Mouse (Mus musculus): ENCODE results near the gene Reg1. TPM values are rescaled to one million over a fixed set of nuclear protein-coding genes. Genes with fewer than 3 reads are reported as not detected.
"Not testable (repeated sequence)": the region's sequence is repeated elsewhere in the genome, so short reads cannot be mapped to it uniquely, and the experiment has no call there.

Gene Reg1
- total RNA-seq (2015) = not detected in 2 replicates
- total RNA-seq (2017) = not detected in 2 replicates

GRCm38 (mm10) chr6:78422411-78422810 is at the start of gene Reg1:
Gene Reg1, plus strand, starts transcription at chr6:78422711.
- ATAC-seq (replicated peaks; ENCODE audit: poor library complexity) = not testable (repeated sequence)

DNA sequence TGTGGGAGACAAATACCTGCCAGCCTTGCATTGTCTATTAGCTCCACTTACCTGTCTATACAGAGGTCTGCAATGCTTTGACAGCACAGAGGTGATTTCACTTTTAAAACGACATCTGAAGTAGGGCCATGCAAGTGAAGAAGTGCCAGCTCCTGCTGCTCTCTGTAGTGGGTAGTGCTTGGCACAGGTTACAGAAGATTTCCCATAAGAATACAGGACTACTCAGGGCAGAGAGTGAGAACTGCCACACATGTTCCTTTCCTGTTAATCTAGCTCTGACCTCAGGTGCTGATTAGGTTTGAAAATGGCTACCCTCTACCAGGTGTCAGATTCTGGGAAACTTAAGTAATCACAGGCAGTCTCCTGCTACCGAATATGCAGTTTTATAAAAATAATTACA is 43.7 kb upstream of the Reg1 start, which contains the start of gene Reg3d:
TSS of gene Reg3d (minus strand) at position 101 of the 400 bp plus-strand sequence.
- ATAC-seq (replicated peaks; ENCODE audit: poor library complexity) = no peak

GRCm38 (mm10) chr6:78380409-78380808 is 42.1 kb upstream of the Reg1 start, which contains the start of gene Reg3a:
Gene Reg3a, plus strand, starts transcription at chr6:78380709.
- ATAC-seq (replicated peaks; ENCODE audit: poor library complexity) = no peak

GRCm38 (mm10) chr6:78385609-78386008 is 36.9 kb upstream of the Reg1 start:
- ATAC-seq (replicated peaks; ENCODE audit: poor library complexity) = no peak

DNA sequence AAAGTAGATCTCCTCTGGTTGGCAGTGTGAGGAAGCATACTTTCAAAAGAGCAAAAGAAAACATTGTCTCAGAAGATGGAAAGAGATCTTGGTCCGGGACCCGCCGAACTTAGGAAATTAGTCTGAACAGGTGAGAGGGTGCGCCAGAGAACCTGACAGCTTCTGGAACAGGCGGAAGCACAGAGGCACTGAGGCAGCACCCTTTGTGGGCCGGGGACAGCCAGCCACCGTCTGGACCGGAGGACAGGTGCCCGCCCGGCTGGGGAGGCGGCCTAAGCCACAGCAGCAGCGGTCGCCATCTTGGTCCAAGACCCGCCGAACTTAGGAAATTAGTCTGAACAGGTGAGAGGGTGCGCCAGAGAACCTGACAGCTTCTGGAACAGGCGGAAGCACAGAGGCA is 27.2 kb upstream of the Reg1 start, which contains the start of gene Reg2:
TSS of gene Reg2 (plus strand) at position 301 of the 400 bp plus-strand sequence.
- not testable (repeated sequence) for ATAC-seq (replicated peaks; ENCODE audit: poor library complexity)

GRCm38 (mm10) chr6:78425497-78425896 is 3.0 kb downstream of the Reg1 start:
- ATAC-seq (replicated peaks; ENCODE audit: poor library complexity) = no peak

DNA sequence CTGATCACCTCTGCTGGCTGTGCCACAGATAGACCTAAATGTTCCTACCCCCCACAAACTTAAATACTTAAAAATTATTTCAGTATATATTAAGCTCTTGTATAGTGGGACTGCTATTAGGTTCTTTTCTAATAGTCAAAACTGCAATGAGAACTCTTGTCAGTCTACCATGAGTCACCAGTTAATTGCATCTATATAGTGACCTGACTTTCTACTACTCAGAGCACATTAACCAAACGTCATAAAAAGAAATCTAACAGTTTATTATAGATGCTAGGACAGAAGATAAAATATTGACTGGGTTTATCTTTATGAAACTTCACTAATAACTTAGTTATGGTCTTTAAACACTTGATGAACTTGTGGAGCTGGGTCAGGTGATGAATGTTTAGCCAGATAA is 24.7 kb downstream of the Reg1 start:
- ATAC-seq (replicated peaks; ENCODE audit: poor library complexity) = no peak

DNA sequence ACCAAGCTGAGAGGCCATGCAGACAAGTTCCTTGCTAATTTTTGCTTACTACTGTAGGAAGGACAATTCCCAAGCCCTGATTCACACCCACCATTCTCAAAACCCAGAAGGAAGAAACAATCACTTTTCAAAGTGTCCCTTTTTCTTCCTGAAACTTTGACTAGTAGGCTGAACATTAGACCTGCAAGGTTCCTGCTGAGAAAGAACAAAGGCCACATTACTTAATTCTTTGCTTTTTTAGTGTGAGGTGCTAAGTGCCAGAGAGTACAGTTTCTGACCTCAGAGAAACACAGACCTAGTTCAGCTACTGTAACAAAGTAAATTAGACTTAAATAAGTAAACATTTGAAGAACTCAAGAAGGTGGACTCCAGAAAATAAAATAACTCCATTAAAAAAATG is 25.9 kb downstream of the Reg1 start:
- ATAC-seq (replicated peaks; ENCODE audit: poor library complexity) = no peak

GRCm38 (mm10) chr6:78452804-78453203 is 30.3 kb downstream of the Reg1 start:
- ATAC-seq (replicated peaks; ENCODE audit: poor library complexity) = no peak

DNA sequence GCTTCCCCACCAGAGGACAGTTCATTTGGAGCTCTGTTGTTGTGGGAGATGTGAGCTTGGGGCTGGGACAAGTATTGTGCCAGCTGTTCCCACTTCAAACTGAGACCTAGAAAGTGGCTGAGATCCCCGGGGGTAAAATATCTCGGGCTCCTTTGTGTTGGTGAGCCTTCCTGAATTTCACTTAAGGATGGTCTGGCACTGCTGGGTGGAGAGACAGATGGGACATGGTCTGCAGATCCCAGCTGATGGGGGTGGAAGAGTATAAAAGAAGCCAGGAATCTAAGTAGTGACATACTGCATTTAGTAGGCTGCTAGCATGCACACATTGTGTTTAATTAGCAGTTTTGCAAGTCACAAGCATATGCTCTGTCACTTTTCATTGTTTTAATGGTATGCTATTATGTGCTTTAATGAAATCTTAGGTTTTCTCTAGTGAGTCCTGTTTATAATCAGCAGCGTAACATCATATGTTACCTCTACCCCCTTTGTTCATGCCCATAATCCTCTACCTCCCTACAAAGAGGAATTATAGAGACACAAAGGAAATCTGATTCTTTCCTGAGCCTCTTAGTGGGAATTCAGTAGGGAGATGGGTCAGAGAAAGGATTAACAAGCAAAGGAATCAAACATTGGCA is 37.8 kb downstream of the Reg1 start:
- ATAC-seq (replicated peaks; ENCODE audit: poor library complexity) = no peak

DNA sequence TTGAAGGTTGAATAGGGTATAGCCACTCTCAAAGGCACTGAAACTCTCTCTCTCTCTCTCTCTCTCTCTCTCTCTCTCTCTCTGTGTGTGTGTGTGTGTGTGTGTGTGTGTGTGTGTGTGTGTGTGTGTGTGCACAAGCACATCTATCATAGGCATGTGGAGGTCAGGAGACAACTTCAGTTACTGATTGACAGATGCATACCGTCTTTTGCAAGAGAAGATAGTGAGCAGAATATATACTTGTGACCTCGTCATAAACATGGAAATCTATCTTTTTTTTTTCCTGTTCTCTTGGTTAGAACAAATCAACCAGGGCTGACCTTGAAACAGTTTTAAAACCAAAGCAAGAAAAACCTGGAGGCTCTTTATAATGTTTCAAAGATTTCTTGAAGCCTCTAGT is 39.8 kb downstream of the Reg1 start:
- ATAC-seq (replicated peaks; ENCODE audit: poor library complexity) = no peak

GRCm38 (mm10) chr6:78463266-78463665 is 40.8 kb downstream of the Reg1 start:
- no peak for ATAC-seq (replicated peaks; ENCODE audit: poor library complexity)

- no peak for ATAC-seq (replicated peaks; ENCODE audit: poor library complexity)
Measured at GRCm38 (mm10) chr6:78468772-78469171, 46.3 kb downstream of the Reg1 start, which contains the start of gene Reg3g. Gene Reg3g, minus strand, starts transcription at chr6:78468872.

DNA sequence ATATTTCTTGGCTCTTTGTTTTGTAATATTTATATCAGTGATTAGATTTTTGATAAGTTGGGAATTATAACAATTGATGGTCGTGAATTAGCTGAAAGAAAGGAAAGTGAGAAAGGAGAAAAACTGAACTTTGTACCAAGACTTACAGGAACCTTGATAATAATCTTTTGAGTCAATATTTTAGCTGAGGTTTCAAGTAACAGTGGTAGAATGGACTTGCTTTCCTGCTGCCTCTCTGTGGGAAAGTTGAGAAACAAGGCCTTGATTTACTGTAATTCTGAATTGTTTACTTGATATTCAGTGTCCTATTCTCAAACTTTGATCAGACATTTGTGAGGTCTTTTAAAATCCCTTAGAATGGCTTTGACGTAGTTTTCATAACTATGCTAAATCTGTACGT is 46.8 kb downstream of the Reg1 start:
- ATAC-seq (replicated peaks; ENCODE audit: poor library complexity) = no peak

Other genes starting within 250 kb of the Reg1 start
- not detected in 2 replicates for gene Reg3b, start 52.1 kb upstream of the Reg1 start, total RNA-seq (2015)
- not detected in 2 replicates for gene Reg3b, start 52.1 kb upstream of the Reg1 start, total RNA-seq (2017)
- not detected in 2 replicates for gene Reg3d, start 43.8 kb upstream of the Reg1 start, total RNA-seq (2015)
- not detected in 2 replicates for gene Reg3d, start 43.8 kb upstream of the Reg1 start, total RNA-seq (2017)
- gene Reg3a, start 42.0 kb upstream of the Reg1 start, total RNA-seq (2015) = not detected in 2 replicates
- gene Reg3a, start 42.0 kb upstream of the Reg1 start, total RNA-seq (2017) = not detected in 2 replicates
- gene Reg2, start 27.1 kb upstream of the Reg1 start, total RNA-seq (2015) = not detected in 2 replicates
- gene Reg2, start 27.1 kb upstream of the Reg1 start, total RNA-seq (2017) = not detected in 2 replicates
- gene Reg3g, start 46.2 kb downstream of the Reg1 start, total RNA-seq (2015) = not detected in 2 replicates
- gene Reg3g, start 46.2 kb downstream of the Reg1 start, total RNA-seq (2017) = not detected in 2 replicates